Mouse (Mus musculus) Patski (cell line): ENCODE data around the gene Speer4b. TPM values are rescaled to one million over a fixed set of nuclear protein-coding genes. Genes with fewer than 3 reads are reported as not detected.
"Not testable (repeated sequence)": the region's sequence is repeated elsewhere in the genome, so short reads cannot be mapped to it uniquely, and the experiment has no call there.

Source experiments
- ATAC-seq: fragments of 100-300 bp; one replicate; pipeline ENCODE4 v1.8.0; 2021
- CTCF ChIA-PET: fragments of 350-600 bp; sonication (Branson Sonifier 250); formaldehyde crosslinking; loops from one replicate; lab custom pipeline; 2022; ENCODE audit warnings: inconsistent platforms; lab: Charles Lee
- POLR2A ChIA-PET: fragments of 350-600 bp; sonication (Branson Sonifier 250); formaldehyde crosslinking; loops from one replicate; lab custom pipeline; 2022; ENCODE audit warnings: antibody characterized with exemption, inconsistent platforms; lab: Charles Lee
- DNase-seq: peaks from one replicate; pipeline ENCODE4 v3.0.0-alpha.2; 2011; ENCODE audit warnings: low read depth, low spot score
- H3K27me3 ChIP-seq: fragments of 371-371 bp; one replicate; pipeline ENCODE4 v1.5.1; 2021
- CTCF ChIP-seq: fragments of 100-300 bp; IDR thresholded peaks from one replicate; pipeline ENCODE4 v1.5.1; 2021
- in situ Hi-C: fragments of 300-500 bp; cut with MboI; formaldehyde crosslinking; loops from 3 replicates; pipeline ENCODE4 v1.11.1; 2018; ENCODE audit warnings: low pct_unique_long_range_greater_than_20kb, mixed read lengths
- polyA plus RNA-seq: library from polyadenylated mRNA; unstranded; gene quantifications from one replicate; pipeline ENCODE4 v1.2.3, GENCODE M21; 2021

Speer4b gene
- polyA plus RNA-seq = not detected

DNA sequence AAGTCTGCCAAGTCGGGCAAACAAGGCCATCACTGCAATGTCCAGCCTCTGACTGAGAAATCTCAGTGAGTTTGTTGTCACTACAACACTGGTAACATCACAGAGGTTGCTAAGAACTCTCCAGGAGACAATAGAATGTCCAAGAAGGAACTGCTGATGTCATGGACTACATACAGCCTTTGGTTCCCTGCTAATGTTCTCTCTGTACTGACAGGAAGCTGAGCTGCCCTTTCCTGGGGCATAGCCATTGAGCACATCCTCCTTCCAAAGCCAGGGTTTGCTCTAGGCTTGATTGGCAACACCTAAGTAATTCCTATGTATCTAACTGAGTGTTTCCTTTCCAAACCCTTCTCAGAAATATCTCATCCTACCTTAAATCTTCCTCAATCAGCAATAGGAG lies at the start of gene Speer4b:
TSS of gene Speer4b (minus strand) at position 101 of the 400 bp plus-strand sequence.
- in situ Hi-C loops, DNase-seq, H3K27me3 ChIP-seq, POLR2A ChIA-PET, ATAC-seq, CTCF ChIA-PET: not testable (repeated sequence)

DNA sequence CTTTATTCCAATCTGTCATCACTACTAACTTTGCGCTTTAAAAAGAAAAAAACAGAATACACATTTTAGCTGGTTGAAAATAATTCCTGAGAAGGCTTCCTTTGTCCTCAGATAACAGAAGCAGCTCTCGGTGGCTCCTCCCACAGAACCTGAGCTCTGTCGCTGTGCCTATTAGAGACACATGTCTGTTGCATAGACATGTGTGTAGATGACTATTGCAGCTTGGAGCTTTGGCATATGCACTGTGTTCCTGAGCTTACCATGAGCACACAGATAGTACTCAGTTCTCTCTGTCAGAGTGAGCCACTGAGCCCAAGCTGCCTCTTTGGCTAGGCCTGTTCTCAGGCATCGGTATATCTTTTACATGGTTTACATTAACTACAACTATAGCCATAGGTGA lies 48.1 kb upstream of the Speer4b start:
- no peaks in the 10 kb centered on the region for H3K27me3 ChIP-seq
- ChIA-PET POLR2A (no interaction called here), CTCF (interaction anchor here (1.0 kb wide), 1 partner anchor 69 kb away, joined by 3 read pairs; no protein-coding TSS in a partner anchor)
- TF ChIP-seq CTCF = no peak
- ATAC-seq (no peak), DNase-seq (no peak)
- in situ Hi-C loops = no loop called here

DNA sequence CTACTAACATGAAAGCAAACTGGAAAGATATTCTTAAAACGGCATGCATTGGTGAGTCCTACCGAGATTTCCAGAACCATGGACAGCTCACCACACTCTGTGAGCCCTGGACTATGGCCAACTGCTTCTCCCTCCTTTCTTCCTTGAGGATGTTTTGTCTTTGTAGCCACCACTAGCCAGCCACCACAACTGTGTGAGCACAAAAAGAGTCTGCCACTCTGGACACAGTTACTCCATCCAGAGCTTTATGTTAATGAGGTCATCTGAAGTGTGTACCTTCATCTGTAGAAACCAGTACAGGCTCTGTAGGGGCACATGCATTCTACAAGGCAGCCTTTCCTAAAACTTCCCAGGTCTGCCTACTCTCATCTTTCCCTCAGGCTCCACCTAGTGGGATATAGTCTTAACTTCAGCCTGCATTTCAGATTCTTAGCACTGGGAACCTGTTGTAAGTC lies 43.6 kb upstream of the Speer4b start:
- ATAC-seq (no peak), DNase-seq (peak; percentile 12)
- peak; percentile 45 for TF ChIP-seq CTCF
- H3K27me3 ChIP-seq = no peaks in the 10 kb centered on the region
- POLR2A ChIA-PET = no interaction called here
- CTCF ChIA-PET = interaction anchor here (1.0 to 1.1 kb wide), 2 partner anchors 469 to 1262 kb away, joined by 4 read pairs; no protein-coding TSS in a partner anchor
- in situ Hi-C loops = no loop called here

DNA sequence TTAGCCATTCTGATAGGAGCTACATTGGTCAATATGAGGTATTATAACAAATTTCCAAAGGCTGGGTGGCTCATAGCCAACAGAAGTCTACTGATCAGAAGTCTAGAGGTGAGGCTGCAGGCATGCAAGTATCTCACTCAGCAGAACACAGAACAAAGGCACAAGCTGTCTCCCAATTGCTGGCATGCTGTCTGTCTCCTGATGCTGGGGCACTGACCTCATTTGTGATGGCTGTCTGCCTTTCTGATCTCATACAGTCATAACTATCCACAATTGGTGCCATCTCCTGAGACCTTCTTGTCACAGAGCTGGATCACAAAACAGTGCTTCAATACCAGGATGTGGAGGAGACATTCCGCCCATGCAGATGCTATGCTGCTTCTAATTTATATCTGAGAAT lies 25.7 kb upstream of the Speer4b start:
- in situ Hi-C loops = no loop called here
- no peak for TF ChIP-seq CTCF
- ChIA-PET CTCF (no interaction called here), POLR2A (no interaction called here)
- DNase-seq (no peak), ATAC-seq (no peak)
- H3K27me3 ChIP-seq = no peaks in the 10 kb centered on the region

DNA sequence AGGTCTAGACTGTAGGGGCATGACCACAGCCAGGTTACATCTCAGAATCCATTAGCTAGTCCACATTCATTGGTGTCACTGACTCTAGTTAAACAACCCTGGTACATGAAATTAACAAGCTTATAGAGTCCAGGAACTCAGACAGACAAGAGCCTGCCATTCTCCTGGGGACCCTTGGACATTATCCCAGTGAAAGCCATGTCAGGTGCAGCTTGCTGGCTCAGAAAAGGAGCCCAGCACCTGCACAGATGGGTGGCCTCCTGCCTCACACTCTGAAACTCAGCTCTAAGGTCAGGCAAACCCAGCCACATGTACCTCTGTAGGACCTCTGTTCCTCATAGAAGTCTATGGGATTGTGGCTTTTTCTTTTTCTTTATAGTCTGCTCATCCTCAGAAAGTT lies 17.5 kb upstream of the Speer4b start:
- DNase-seq = no peak
- POLR2A ChIA-PET = no interaction called here
- in situ Hi-C loops = no loop called here
- no peak for ATAC-seq
- CTCF ChIA-PET = interaction anchor here (1.2 kb wide), 1 partner anchor 16 kb away, joined by 4 read pairs; no protein-coding TSS in a partner anchor
- H3K27me3 ChIP-seq = no peaks in the 10 kb centered on the region
- TF ChIP-seq CTCF = no peak

DNA sequence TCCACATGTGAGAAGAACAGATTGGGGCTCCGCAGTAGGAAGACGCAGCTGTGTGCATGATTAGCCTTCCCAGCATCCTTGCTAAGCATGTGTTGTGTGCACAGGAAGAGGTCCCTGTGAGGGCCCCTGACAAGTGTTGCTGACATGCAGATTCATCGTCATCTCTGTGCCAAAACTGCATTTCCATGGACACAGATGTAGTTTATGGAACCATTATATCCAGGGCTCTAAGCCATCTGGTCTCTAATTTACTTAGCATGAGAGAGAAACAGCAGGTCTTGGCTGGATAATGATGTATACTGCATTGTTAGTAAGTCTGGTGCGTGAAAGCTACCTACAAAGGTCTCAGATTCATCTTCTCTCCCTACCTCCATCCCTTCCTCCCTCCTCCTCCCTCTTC lies 10.3 kb downstream of the Speer4b start:
- ChIA-PET POLR2A (no interaction called here), CTCF (no interaction called here)
- ATAC-seq (no peak), DNase-seq (no peak)
- in situ Hi-C loops = no loop called here
- no peak for TF ChIP-seq CTCF
- H3K27me3 ChIP-seq = no peaks in the 10 kb centered on the region

DNA sequence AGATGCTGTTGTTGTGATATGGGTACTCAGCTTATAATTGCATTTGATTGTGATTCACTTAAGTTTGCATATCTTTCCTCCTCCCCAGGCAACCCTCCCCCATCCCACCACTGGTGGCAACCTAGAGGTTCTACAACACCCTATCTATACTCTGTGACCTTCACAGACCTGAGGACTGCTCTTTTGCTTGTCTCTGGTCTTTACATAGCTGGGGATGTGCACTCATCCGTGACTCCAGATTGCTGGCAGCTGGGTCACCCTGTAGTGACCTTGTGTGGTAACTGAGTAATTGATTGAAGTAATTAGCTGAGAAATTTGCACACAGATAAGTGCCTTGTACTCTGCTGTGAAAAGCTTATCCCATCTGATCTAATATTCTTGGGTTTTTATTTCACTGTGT lies 15.1 kb downstream of the Speer4b start:
- no peaks in the 10 kb centered on the region for H3K27me3 ChIP-seq
- in situ Hi-C loops = no loop called here
- TF ChIP-seq CTCF = no peak
- ChIA-PET CTCF (no interaction called here), POLR2A (no interaction called here)
- no peak for ATAC-seq
- no peak for DNase-seq

DNA sequence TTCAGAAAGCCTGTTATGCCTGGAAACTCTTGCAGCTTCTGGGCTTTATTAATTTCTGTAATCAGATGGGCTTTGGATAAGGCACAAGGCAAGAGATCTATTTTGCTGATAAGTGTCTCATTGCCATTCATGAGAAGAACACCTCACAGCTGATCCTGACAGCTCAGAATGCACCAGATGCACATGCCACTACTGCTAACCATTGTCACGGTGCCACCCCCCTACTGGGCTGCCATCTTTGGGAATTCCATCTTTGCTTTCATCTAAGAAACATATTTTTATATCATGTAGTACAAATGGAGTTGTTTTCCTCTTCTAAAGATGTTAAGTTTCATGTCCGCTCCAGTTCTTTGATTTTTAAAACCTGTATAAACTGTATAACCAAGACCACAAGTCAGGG lies 19.5 kb downstream of the Speer4b start:
- ChIA-PET POLR2A (no interaction called here), CTCF (no interaction called here)
- no peak for DNase-seq
- no peak for ATAC-seq
- in situ Hi-C loops = no loop called here
- H3K27me3 ChIP-seq = no peaks in the 10 kb centered on the region
- TF ChIP-seq CTCF = no peak

DNA sequence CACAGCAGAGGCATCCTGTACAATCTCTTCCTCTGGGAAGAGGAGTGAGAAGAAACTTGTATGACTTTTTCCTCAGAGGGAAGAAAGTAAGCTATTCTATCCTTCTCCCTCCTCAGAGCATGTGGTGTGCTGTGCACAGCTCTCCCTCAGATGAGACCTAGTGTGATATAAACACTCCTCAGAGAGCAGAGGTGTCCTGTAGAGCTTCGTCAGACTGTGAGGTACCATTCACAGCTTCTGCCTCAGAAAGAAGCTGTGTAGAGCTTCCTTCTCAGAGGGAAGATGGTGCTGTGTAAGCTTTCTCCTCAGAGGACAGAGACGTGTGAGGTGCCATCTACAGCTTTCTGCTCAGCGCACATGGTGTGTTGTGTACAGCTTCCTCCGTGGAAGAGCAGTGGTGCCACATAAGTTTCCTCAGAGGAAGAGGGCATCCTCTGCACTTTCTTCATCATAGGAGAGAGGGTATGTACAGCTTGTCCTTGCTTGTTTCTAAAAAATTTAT lies 26.2 kb downstream of the Speer4b start:
- POLR2A ChIA-PET = no interaction called here
- CTCF ChIA-PET = interaction anchor here (0.7 kb wide), 2 partner anchors 141 to 177 kb away, joined by 3 read pairs; no protein-coding TSS in a partner anchor
- no peak for ATAC-seq

DNA sequence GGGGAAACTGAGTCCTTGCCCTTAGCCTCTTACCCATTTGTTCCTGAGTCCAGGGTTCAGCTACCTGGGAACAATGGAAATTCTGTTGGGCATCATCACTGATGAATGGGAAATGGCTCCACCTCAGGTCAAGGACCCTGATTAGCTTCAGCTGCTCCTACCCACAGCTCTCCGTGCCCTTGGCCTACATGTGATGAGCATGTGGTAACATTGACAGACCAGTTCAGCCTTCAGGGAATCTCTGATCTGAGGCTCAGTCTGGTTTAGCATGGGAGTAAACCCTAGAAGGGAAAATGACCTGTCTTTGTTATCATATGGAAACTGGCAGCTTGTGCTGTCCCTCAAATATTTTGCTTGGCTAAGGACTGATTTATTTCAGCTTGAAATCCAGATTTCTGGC lies 43.6 kb downstream of the Speer4b start:
- ATAC-seq = no peak
- DNase-seq = no peak
- ChIA-PET POLR2A (no interaction called here), CTCF (interaction anchor here (1.0 kb wide), 1 partner anchor 41 kb away, joined by 3 read pairs; no protein-coding TSS in a partner anchor)
- in situ Hi-C loops = no loop called here
- no peaks in the 10 kb centered on the region for H3K27me3 ChIP-seq
- TF ChIP-seq CTCF = no peak

More for the DNA sequence above, 26.2 kb downstream of the Speer4b start:
- H3K27me3 ChIP-seq = no peaks in the 10 kb centered on the region
- DNase-seq = no peak
- in situ Hi-C loops = no loop called here
- no peak for TF ChIP-seq CTCF

DNA sequence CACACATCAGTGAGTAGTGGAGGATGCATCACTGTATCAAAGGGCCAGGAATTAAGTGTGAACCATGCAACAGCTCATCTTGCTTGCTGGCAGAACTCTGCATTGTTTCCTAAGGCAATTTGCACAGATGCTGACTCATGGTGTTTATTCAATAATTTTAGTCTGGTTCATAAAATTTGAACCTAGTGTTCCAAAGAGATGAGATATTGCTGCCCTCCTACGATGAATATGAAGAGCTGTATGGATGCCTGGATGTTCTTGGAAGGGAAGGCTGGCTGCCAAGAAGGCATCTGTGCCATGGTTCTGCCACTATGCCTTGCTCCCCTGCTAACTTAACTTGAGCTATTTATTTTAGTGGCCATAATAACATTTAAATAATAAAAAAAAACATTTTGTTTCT lies 44.3 kb downstream of the Speer4b start:
- TF ChIP-seq CTCF = no peak
- POLR2A ChIA-PET = no interaction called here
- ATAC-seq (peak; percentile 33), DNase-seq (peak; percentile 17)
- in situ Hi-C loops = no loop called here
- CTCF ChIA-PET = interaction anchor here (0.8 to 1.0 kb wide), 2 partner anchors 10 to 41 kb away, joined by 3 read pairs; no protein-coding TSS in a partner anchor
- H3K27me3 ChIP-seq = no peaks in the 10 kb centered on the region
